Mouse (Mus musculus): ENCODE measurements around the gene Gm21319. TPM values are rescaled to one million over a fixed set of nuclear protein-coding genes. Genes with fewer than 3 reads are reported as not detected.
"Not testable (repeated sequence)": the region's sequence is repeated elsewhere in the genome, so short reads cannot be mapped to it uniquely, and the experiment has no call there.

Gene Gm21319
- total RNA-seq (2014; rRNA removed) (not detected in 2 replicates), polyA plus RNA-seq (2015; fragmentation: Nextera tagmentation; extraction: Ambion mirVana) (not detected in 2 replicates)

DNA sequence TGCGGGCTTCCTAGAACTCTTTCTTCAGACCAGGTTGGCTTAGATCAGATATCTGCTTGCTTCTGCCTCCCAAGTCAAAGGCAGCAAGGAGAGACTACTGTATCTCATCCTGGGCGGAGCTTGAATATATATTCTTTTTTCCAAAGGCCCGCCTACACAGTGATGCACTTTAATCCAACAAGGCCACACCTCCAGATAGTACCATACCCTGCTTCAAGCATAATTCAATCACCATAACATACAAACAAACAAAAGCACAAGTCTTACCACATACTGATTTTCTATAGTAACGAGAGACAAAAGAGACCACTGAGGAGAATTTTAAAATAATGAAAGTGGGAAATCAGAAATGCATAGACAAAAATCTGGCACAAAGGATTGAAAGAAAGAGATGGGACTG lies at the start of gene Gm21319:
Gene Gm21319 (minus strand): TSS at position 101 of the 400 bp plus-strand sequence.
- not testable (repeated sequence) for H3K9me3 ChIP-seq (ENCODE audit: low read length); H3K27ac ChIP-seq (ENCODE audit: low read depth, low read length); H3K9ac ChIP-seq (replicated peaks; ENCODE audit: low read length, poor library complexity, severe bottlenecking); H3K36me3 ChIP-seq (ENCODE audit: insufficient read depth, low read length); H3K4me3 ChIP-seq (ENCODE audit: low read depth, low read length); H3K4me2 ChIP-seq (ENCODE audit: low read depth, low read length, poor library complexity, severe bottlenecking); DNase-seq (ENCODE audit: low spot score); ATAC-seq (ENCODE audit: low FRiP score); H3K4me1 ChIP-seq (ENCODE audit: insufficient read depth, low read length); H3K27me3 ChIP-seq (ENCODE audit: insufficient read depth, low read length)
- 86% methylated on average over 4 of the region's 4 CpGs for WGBS

- 94% methylated on average over 3 of the region's 6 CpGs for WGBS
- not testable (repeated sequence) for H3K9me3 ChIP-seq (ENCODE audit: low read length); H3K4me1 ChIP-seq (ENCODE audit: insufficient read depth, low read length); H3K36me3 ChIP-seq (ENCODE audit: insufficient read depth, low read length); H3K27me3 ChIP-seq (ENCODE audit: insufficient read depth, low read length); H3K27ac ChIP-seq (ENCODE audit: low read depth, low read length); H3K4me3 ChIP-seq (ENCODE audit: low read depth, low read length); H3K4me2 ChIP-seq (ENCODE audit: low read depth, low read length, poor library complexity, severe bottlenecking); H3K9ac ChIP-seq (replicated peaks; ENCODE audit: low read length, poor library complexity, severe bottlenecking); DNase-seq (ENCODE audit: low spot score); ATAC-seq (ENCODE audit: low FRiP score)
Measured at GRCm38 (mm10) chr12:87816277-87816676, 40.7 kb upstream of the Gm21319 start, which contains the start of gene BB287469. Gene BB287469 (plus strand): TSS chr12:87816577.

GRCm38 (mm10) chr12:87797971-87798370 lies 22.4 kb upstream of the Gm21319 start:
- not testable (repeated sequence) for H3K27me3 ChIP-seq (ENCODE audit: insufficient read depth, low read length); H3K9ac ChIP-seq (replicated peaks; ENCODE audit: low read length, poor library complexity, severe bottlenecking); DNase-seq (ENCODE audit: low spot score); H3K4me2 ChIP-seq (ENCODE audit: low read depth, low read length, poor library complexity, severe bottlenecking); H3K9me3 ChIP-seq (ENCODE audit: low read length); ATAC-seq (ENCODE audit: low FRiP score); H3K4me3 ChIP-seq (ENCODE audit: low read depth, low read length); H3K4me1 ChIP-seq (ENCODE audit: insufficient read depth, low read length); H3K27ac ChIP-seq (ENCODE audit: low read depth, low read length); H3K36me3 ChIP-seq (ENCODE audit: insufficient read depth, low read length)
- 92% methylated on average over 5 of the region's 5 CpGs for WGBS

DNA sequence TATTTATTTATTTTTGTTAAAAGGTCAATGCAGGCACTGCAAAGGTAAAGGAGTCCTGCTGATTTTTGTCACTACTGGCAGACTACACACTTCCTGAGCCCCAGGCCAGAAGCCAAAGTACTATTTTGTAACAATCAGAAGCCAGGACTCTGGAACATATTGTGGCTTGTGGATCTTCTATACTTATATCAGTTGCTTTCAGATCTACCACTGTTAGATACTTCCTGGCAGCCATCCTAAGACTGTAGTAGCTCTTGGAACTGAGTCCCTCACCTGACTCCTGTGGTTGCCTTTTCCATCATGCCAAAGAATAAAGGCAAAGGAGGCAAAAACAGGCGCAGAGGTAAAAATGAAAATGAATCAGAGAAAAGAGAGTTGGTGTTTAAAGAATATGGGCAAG lies 19.7 kb upstream of the Gm21319 start, which contains the start of gene Gm21936:
Gene Gm21936 (plus strand): TSS at position 301 of the 400 bp plus-strand sequence.
- H3K4me1 ChIP-seq (ENCODE audit: insufficient read depth, low read length); DNase-seq (ENCODE audit: low spot score); H3K27me3 ChIP-seq (ENCODE audit: insufficient read depth, low read length); H3K36me3 ChIP-seq (ENCODE audit: insufficient read depth, low read length); H3K9me3 ChIP-seq (ENCODE audit: low read length); H3K27ac ChIP-seq (ENCODE audit: low read depth, low read length); H3K4me3 ChIP-seq (ENCODE audit: low read depth, low read length); H3K4me2 ChIP-seq (ENCODE audit: low read depth, low read length, poor library complexity, severe bottlenecking); H3K9ac ChIP-seq (replicated peaks; ENCODE audit: low read length, poor library complexity, severe bottlenecking); ATAC-seq (ENCODE audit: low FRiP score): not testable (repeated sequence)
- 75% methylated on average over 1 of the region's 1 CpGs for WGBS

Other genes with a start within 250 kb of the Gm21319 start
- not detected in 2 replicates for gene Oog1, start 173.1 kb downstream of the Gm21319 start, total RNA-seq (2014; rRNA removed)
- gene Oog1, start 173.1 kb downstream of the Gm21319 start, polyA plus RNA-seq (2015; fragmentation: Nextera tagmentation; extraction: Ambion mirVana): not detected in 2 replicates
- not detected in 2 replicates for gene Gm4027, start 156.9 kb downstream of the Gm21319 start, total RNA-seq (2014; rRNA removed)
- not detected in 2 replicates for gene Gm4027, start 156.9 kb downstream of the Gm21319 start, polyA plus RNA-seq (2015; fragmentation: Nextera tagmentation; extraction: Ambion mirVana)
- not detected in 2 replicates for gene Gm16381, start 131.1 kb downstream of the Gm21319 start, total RNA-seq (2014; rRNA removed)
- gene Gm16381, start 131.1 kb downstream of the Gm21319 start, polyA plus RNA-seq (2015; fragmentation: Nextera tagmentation; extraction: Ambion mirVana): not detected in 2 replicates
- gene Gm21936, start 19.8 kb upstream of the Gm21319 start, total RNA-seq (2014; rRNA removed): not detected in 2 replicates
- not detected in 2 replicates for gene Gm21936, start 19.8 kb upstream of the Gm21319 start, polyA plus RNA-seq (2015; fragmentation: Nextera tagmentation; extraction: Ambion mirVana)
- gene BB287469, start 40.8 kb upstream of the Gm21319 start, total RNA-seq (2014; rRNA removed): not detected in 2 replicates
- gene BB287469, start 40.8 kb upstream of the Gm21319 start, polyA plus RNA-seq (2015; fragmentation: Nextera tagmentation; extraction: Ambion mirVana): not detected in 2 replicates
- gene Gm2001, start 66.6 kb upstream of the Gm21319 start, total RNA-seq (2014; rRNA removed): not detected in 2 replicates
- not detected in 2 replicates for gene Gm2001, start 66.6 kb upstream of the Gm21319 start, polyA plus RNA-seq (2015; fragmentation: Nextera tagmentation; extraction: Ambion mirVana)
- gene Gm2016, start 98.3 kb upstream of the Gm21319 start, total RNA-seq (2014; rRNA removed): not detected in 2 replicates
- gene Gm2016, start 98.3 kb upstream of the Gm21319 start, polyA plus RNA-seq (2015; fragmentation: Nextera tagmentation; extraction: Ambion mirVana): not detected in 2 replicates
- gene Gm2022, start 119.6 kb upstream of the Gm21319 start, total RNA-seq (2014; rRNA removed): not detected in 2 replicates
- gene Gm2022, start 119.6 kb upstream of the Gm21319 start, polyA plus RNA-seq (2015; fragmentation: Nextera tagmentation; extraction: Ambion mirVana): not detected in 2 replicates
- gene Gm2035, start 144.1 kb upstream of the Gm21319 start, total RNA-seq (2014; rRNA removed): not detected in 2 replicates
- not detected in 2 replicates for gene Gm2035, start 144.1 kb upstream of the Gm21319 start, polyA plus RNA-seq (2015; fragmentation: Nextera tagmentation; extraction: Ambion mirVana)
- not detected in 2 replicates for gene Gm2042, start 178.3 kb upstream of the Gm21319 start, total RNA-seq (2014; rRNA removed)
- not detected in 2 replicates for gene Gm2042, start 178.3 kb upstream of the Gm21319 start, polyA plus RNA-seq (2015; fragmentation: Nextera tagmentation; extraction: Ambion mirVana)
- not detected in 2 replicates for gene Gm2075, start 236.1 kb upstream of the Gm21319 start, total RNA-seq (2014; rRNA removed)
- gene Gm2075, start 236.1 kb upstream of the Gm21319 start, polyA plus RNA-seq (2015; fragmentation: Nextera tagmentation; extraction: Ambion mirVana): not detected in 2 replicates
- not detected in 2 replicates for gene Gm6803, start 243.0 kb upstream of the Gm21319 start, total RNA-seq (2014; rRNA removed)
- gene Gm6803, start 243.0 kb upstream of the Gm21319 start, polyA plus RNA-seq (2015; fragmentation: Nextera tagmentation; extraction: Ambion mirVana): not detected in 2 replicates